Mouse (Mus musculus) forebrain, embryonic 13.5 days (tissue): ENCODE data around the gene Slc6a6. TPM values are rescaled to one million over a fixed set of nuclear protein-coding genes. Genes with fewer than 3 reads are reported as not detected.

Experiments used
- ATAC-seq: fragments of 200-750 bp; cut with Nextera tagmentation; 2 replicates; pipeline ENCODE4 v1.8.0; 2017
- H3K27ac ChIP-seq: fragments of 300-500 bp; sonication (generic); 2 replicates; pipeline ENCODE4 v1.5.1; 2015; ENCODE audit warnings: inconsistent platforms, mild to moderate bottlenecking, moderate library complexity
- H3K27me3 ChIP-seq: fragments of 300-500 bp; sonication (generic); 2 replicates; pipeline ENCODE4 v1.6.1; 2015; ENCODE audit warnings: mild to moderate bottlenecking, inconsistent platforms
- H3K36me3 ChIP-seq: fragments of 300-500 bp; sonication (generic); 2 replicates; pipeline ENCODE4 v1.6.1; 2015; ENCODE audit warnings: mild to moderate bottlenecking, inconsistent platforms; ENCODE audit not compliant: poor library complexity, severe bottlenecking
- H3K4me1 ChIP-seq: fragments of 300-500 bp; sonication (generic); 2 replicates; pipeline ENCODE4 v1.6.1; 2015; ENCODE audit warnings: inconsistent platforms
- H3K4me2 ChIP-seq: fragments of 300-500 bp; sonication (generic); 2 replicates; pipeline ENCODE4 v1.6.1; 2015; ENCODE audit warnings: inconsistent platforms, mild to moderate bottlenecking, moderate library complexity
- H3K4me3 ChIP-seq: fragments of 300-500 bp; sonication (generic); 2 replicates; pipeline ENCODE4 v1.5.1; 2015; ENCODE audit warnings: mild to moderate bottlenecking, inconsistent platforms
- H3K9ac ChIP-seq: fragments of 300-500 bp; sonication (generic); 2 replicates; pipeline ENCODE4 v1.6.1; 2015; ENCODE audit warnings: mild to moderate bottlenecking, inconsistent platforms
- H3K9me3 ChIP-seq: fragments of 300-500 bp; sonication (generic); replicated peaks from 2 replicates; pipeline ENCODE4 v1.6.1; 2016; ENCODE audit warnings: inconsistent platforms
- WGBS: fragments of 180-500 bp; shearing (Covaris S2); methylation state at CpG from one replicate; pipeline ENCODE4 v1.1.7; 2015; 5-methylcytosine and 5-hydroxymethylcytosine counted together
- polyA plus RNA-seq: library from polyadenylated mRNA; unstranded; fragments of >200 nt; fragmentation: Nextera tagmentation; extraction: Ambion mirVana; gene quantifications from 2 replicates; pipeline ENCODE4 v1.2.1, GENCODE M21; 2015

The Slc6a6 gene
- polyA plus RNA-seq, 1 experiment from 2014 or later: 68.2 TPM

- Histone ChIP-seq H3K27me3 (no peaks in the 10 kb centered on the region), H3K36me3 (no peaks in the 10 kb centered on the region), H3K9me3 (no peaks in the 10 kb centered on the region), H3K4me1 (no peaks in the 10 kb centered on the region), H3K9ac (no peak overlapping the region), H3K4me2 (no peak overlapping the region), H3K4me3 (no peak overlapping the region), H3K27ac (no peak overlapping the region)
- WGBS: 42% methylated on average over 6 of the region's 6 CpGs
- ATAC-seq: no peak
Measured at GRCm38 (mm10) chr6:91655874-91656433, 27.9 kb upstream of the Slc6a6 start.

- Histone ChIP-seq H3K9ac (no peak overlapping the region), H3K4me2 (no peak overlapping the region), H3K9me3 (no peaks in the 10 kb centered on the region), H3K4me3 (no peak overlapping the region), H3K4me1 (no peaks in the 10 kb centered on the region), H3K36me3 (no peaks in the 10 kb centered on the region), H3K27ac (no peak overlapping the region), H3K27me3 (no peaks in the 10 kb centered on the region)
- 54% methylated on average over 1 of the region's 1 CpGs for WGBS
- no peak for ATAC-seq
Measured at GRCm38 (mm10) chr6:91658288-91658687, 25.6 kb upstream of the Slc6a6 start.

- no peak for ATAC-seq
- WGBS: 82% methylated on average over 2 of the region's 2 CpGs
- H3K9ac ChIP-seq: no peak overlapping the region
Measured at GRCm38 (mm10) chr6:91659841-91660509, 23.9 kb upstream of the Slc6a6 start.

GRCm38 (mm10) chr6:91662301-91662700 lies 21.6 kb upstream of the Slc6a6 start:
- H3K27me3 ChIP-seq: no peaks in the 10 kb centered on the region
- no peaks in the 10 kb centered on the region for H3K36me3 ChIP-seq
- ATAC-seq: no peak
- no peak overlapping the region for H3K4me2 ChIP-seq
- H3K9me3 ChIP-seq: no peaks in the 10 kb centered on the region
- 94% methylated on average over 6 of the region's 6 CpGs for WGBS
- no peaks in the 10 kb centered on the region for H3K4me1 ChIP-seq
- H3K9ac ChIP-seq: no peak overlapping the region
- H3K4me3 ChIP-seq: no peak overlapping the region
- H3K27ac ChIP-seq: no peak overlapping the region

More at GRCm38 (mm10) chr6:91659841-91660509, 23.9 kb upstream of the Slc6a6 start:
- Histone ChIP-seq H3K4me2 (no peak overlapping the region), H3K36me3 (no peaks in the 10 kb centered on the region), H3K27ac (no peak overlapping the region), H3K27me3 (no peaks in the 10 kb centered on the region), H3K9me3 (no peaks in the 10 kb centered on the region), H3K4me3 (no peak overlapping the region), H3K4me1 (no peaks in the 10 kb centered on the region)

- Histone ChIP-seq H3K4me2 (no peak overlapping the region), H3K27ac (no peak overlapping the region), H3K27me3 (no peaks in the 10 kb centered on the region), H3K36me3 (no peaks in the 10 kb centered on the region), H3K4me3 (no peak overlapping the region), H3K9me3 (no peaks in the 10 kb centered on the region), H3K9ac (no peak overlapping the region), H3K4me1 (no peaks in the 10 kb centered on the region)
- WGBS: 81% methylated on average over 6 of the region's 6 CpGs
- ATAC-seq: no peak
Measured at GRCm38 (mm10) chr6:91663616-91664015, 20.2 kb upstream of the Slc6a6 start.

- H3K9ac ChIP-seq: no peak overlapping the region
- 91% methylated on average over 6 of the region's 6 CpGs for WGBS
Measured at GRCm38 (mm10) chr6:91665267-91665666, 18.6 kb upstream of the Slc6a6 start.

GRCm38 (mm10) chr6:91665990-91666700 lies 17.7 kb upstream of the Slc6a6 start:
- Histone ChIP-seq H3K4me3 (no peak overlapping the region), H3K27ac (no peak overlapping the region), H3K9me3 (no peaks in the 10 kb centered on the region), H3K9ac (no peak overlapping the region), H3K27me3 (no peaks in the 10 kb centered on the region), H3K36me3 (no peaks in the 10 kb centered on the region), H3K4me1 (0 out of 2 replicates have a peak, but pooled peaks cover 3% of the 10 kb centered on the region), H3K4me2 (no peak overlapping the region)
- no peak for ATAC-seq
- 92% methylated on average over 3 of the region's 3 CpGs for WGBS

More at GRCm38 (mm10) chr6:91665267-91665666, 18.6 kb upstream of the Slc6a6 start:
- no peak for ATAC-seq
- Histone ChIP-seq H3K4me1 (0 out of 2 replicates have a peak, but pooled peaks cover 3% of the 10 kb centered on the region), H3K4me3 (no peak overlapping the region), H3K27ac (no peak overlapping the region), H3K36me3 (no peaks in the 10 kb centered on the region), H3K27me3 (no peaks in the 10 kb centered on the region), H3K4me2 (no peak overlapping the region), H3K9me3 (no peaks in the 10 kb centered on the region)

GRCm38 (mm10) chr6:91667141-91667540 lies 16.7 kb upstream of the Slc6a6 start:
- Histone ChIP-seq H3K9me3 (no peaks in the 10 kb centered on the region), H3K36me3 (no peaks in the 10 kb centered on the region), H3K27ac (no peak overlapping the region), H3K4me1 (0 out of 2 replicates have a peak, but pooled peaks cover 3% of the 10 kb centered on the region), H3K9ac (no peak overlapping the region), H3K4me3 (no peak overlapping the region), H3K27me3 (no peaks in the 10 kb centered on the region), H3K4me2 (no peak overlapping the region)
- no peak for ATAC-seq
- WGBS: 87% methylated on average over 4 of the region's 4 CpGs

GRCm38 (mm10) chr6:91668276-91668675 lies 15.6 kb upstream of the Slc6a6 start:
- Histone ChIP-seq H3K9ac (no peak overlapping the region), H3K27ac (no peak overlapping the region), H3K4me2 (no peak overlapping the region), H3K4me3 (no peak overlapping the region), H3K9me3 (no peaks in the 10 kb centered on the region), H3K4me1 (0 out of 2 replicates have a peak, but pooled peaks cover 3% of the 10 kb centered on the region), H3K36me3 (no peaks in the 10 kb centered on the region), H3K27me3 (no peaks in the 10 kb centered on the region)
- WGBS: 38% methylated on average over 5 of the region's 5 CpGs
- no peak for ATAC-seq

- no peak overlapping the region for H3K9ac ChIP-seq
- H3K4me1 ChIP-seq: 0 out of 2 replicates have a peak, but pooled peaks cover 3% of the 10 kb centered on the region
- H3K27ac ChIP-seq: no peak overlapping the region
- no peaks in the 10 kb centered on the region for H3K36me3 ChIP-seq
- no peaks in the 10 kb centered on the region for H3K27me3 ChIP-seq
- 40% methylated on average over 4 of the region's 4 CpGs for WGBS
- no peak for ATAC-seq
- no peak overlapping the region for H3K4me2 ChIP-seq
- no peak overlapping the region for H3K4me3 ChIP-seq
- H3K9me3 ChIP-seq: no peaks in the 10 kb centered on the region
Measured at GRCm38 (mm10) chr6:91669270-91669669, 14.6 kb upstream of the Slc6a6 start.

- Histone ChIP-seq H3K4me2 (no peak overlapping the region), H3K4me3 (no peak overlapping the region), H3K27ac (no peak overlapping the region), H3K4me1 (0 out of 2 replicates have a peak, but pooled peaks cover 3% of the 10 kb centered on the region), H3K9ac (no peak overlapping the region), H3K9me3 (no peaks in the 10 kb centered on the region), H3K27me3 (no peaks in the 10 kb centered on the region), H3K36me3 (no peaks in the 10 kb centered on the region)
- 52% methylated on average over 6 of the region's 6 CpGs for WGBS
- ATAC-seq: no peak
Measured at GRCm38 (mm10) chr6:91670224-91670623, 13.6 kb upstream of the Slc6a6 start.

- ATAC-seq: no peak
- H3K9ac ChIP-seq: no peak overlapping the region
- no peak overlapping the region for H3K4me2 ChIP-seq
- H3K4me1 ChIP-seq: peaks cover 15% of the 10 kb centered on the region
- WGBS: 55% methylated on average over 5 of the region's 5 CpGs
- no peak overlapping the region for H3K4me3 ChIP-seq
- no peak overlapping the region for H3K27ac ChIP-seq
- no peaks in the 10 kb centered on the region for H3K27me3 ChIP-seq
- no peaks in the 10 kb centered on the region for H3K9me3 ChIP-seq
- H3K36me3 ChIP-seq: no peaks in the 10 kb centered on the region
Measured at GRCm38 (mm10) chr6:91674757-91675350, 9.0 kb upstream of the Slc6a6 start.
